Mouse (Mus musculus) right cerebral cortex, postnatal 10 days (tissue): Measurements from ENCODE around the gene Abl2.

ENCODE experiments used
- DNase-seq, 2 experiments: peaks; one replicate each; pipeline ENCODE4 v3.0.0; 2021; ENCODE audit warnings: low spot score in 2 of 2

The Abl2 gene

GRCm38 (mm10) chr1:156669208-156669983 lies 110.8 kb downstream of the Abl2 start:
- DNase-seq: no peak

DNA sequence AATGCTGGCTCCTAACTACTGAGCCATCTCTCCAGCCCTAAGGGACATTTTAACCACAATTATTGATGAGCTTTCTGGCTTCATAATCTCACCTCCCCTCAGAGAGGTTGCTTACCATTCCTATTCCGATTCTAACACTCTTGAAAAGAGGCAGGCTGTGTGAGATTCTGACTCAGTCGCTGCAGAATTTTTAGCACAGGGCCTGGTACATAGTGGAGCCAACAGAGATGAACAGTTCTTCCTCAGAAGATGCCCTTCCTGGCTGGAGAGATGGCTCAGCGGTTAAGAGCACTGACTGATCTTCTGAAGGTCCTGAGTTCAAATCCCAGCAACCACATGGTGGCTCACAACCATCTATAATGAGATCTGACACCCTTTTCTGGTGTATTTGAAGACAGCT lies 113.3 kb downstream of the Abl2 start:
- no peak for DNase-seq

DNA sequence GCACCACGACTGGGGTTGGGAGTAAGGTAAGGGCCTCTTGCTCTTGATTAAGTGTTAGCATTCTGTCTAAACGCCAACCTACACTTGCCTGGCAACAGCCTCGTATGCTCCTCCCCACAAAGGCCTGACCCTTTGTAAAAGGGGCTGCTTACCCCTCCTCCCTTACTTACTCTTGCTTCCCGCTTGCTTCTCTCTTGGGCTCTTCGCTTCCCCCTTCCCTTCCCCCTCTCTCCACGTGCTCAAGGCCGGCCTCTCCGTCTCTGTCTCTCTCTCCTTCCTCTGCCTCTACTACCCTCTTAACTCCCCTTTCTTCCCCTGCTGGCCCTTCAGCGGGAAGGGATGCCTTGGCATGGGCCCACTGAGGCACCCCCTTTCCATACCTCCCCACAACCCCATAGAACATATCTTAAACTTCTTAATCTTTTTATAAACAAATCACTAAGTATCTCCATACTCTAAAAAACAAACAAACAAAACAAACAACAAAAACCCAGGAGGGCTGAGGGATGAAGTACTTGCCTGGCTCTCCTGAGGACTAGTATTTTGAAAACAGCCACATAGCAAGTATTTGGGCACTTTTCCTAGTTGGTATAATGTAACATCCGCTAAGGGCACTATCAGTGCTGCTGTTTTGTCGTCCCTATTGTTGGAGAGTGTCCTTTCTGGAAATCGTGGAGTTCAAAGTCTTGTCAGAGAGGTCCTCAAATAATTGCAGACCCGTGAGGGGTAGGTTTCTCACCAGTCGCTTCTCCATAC lies 114.3 kb downstream of the Abl2 start:
- DNase-seq: no peak

DNA sequence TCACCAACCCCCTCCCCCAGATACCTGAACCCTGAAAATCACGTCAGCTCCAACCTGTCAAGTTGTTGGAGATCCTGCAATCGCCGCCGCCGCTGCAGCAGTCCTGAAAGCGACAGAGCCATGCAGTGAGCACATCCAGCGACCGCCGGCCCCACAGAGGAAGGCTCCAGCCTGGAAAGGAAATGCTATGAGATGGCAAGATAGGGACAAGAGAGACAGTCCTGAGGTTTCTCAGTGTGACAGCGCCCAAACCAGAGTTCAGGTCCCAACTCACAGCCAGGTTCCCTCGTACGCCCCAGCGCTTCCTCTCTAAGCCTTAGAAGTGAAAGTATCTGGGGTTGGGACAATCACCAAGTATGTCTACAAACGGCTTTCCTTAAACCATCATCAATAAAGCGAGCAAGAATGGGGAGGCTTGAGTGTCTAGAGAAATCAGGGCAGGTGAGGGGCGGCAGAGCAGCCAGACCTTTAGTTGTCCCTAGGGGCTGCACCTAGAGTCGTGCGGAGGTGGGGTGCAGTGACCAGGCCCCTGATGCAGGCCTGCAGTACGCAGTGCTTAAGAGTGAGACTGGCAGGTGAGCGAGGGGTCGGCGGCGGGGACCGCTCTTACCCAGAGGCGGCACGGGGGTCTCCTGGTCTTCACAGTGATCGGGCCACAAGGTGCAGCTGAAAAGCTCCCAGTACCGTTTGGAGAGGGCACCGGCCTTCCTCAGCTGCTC lies 115.0 kb downstream of the Abl2 start:
- no peak for DNase-seq

DNA sequence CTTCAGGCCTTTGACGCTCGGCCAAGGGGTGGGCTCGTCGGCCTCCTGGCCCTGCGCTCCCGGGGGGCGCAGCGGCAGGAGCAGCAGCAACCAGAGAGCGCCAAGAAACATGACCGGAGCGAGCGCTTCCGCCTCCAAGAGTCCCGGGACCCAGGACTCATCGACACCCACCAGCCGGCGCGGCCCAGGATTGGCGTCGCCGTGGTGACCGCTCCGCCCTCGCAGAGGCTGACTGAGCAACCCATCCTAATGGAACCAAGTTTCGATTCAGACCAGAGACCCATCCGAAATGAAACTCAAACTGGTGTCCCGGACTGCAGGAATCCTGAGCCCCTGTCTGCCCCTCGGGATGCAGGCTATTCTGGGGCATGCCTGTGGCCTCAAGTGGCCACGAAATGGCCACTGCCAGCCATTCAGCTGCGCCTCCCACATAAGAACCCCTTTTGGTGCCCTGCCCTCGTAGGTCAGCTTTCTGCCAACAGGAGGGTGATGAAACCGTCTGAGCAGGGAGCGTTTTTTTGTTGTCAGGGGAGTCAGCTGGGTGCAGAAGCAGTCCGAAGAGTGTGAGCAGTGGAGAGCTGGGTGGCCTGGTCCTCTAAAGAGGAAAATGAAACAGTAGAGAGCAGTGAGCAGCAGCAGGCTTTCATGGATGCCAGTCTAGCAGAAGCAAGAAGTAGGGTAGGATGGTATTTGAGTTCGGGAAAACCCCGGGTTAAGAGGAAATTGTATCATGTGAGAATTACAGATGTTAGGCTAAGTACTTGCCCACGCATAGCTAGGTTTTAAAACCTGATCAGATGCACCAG lies 115.8 kb downstream of the Abl2 start, which contains the start of gene Tor3a:
Gene Tor3a (minus strand): TSS at position 162 of the 806 bp plus-strand sequence.
- peak; percentile 66 to 76 for DNase-seq

DNA sequence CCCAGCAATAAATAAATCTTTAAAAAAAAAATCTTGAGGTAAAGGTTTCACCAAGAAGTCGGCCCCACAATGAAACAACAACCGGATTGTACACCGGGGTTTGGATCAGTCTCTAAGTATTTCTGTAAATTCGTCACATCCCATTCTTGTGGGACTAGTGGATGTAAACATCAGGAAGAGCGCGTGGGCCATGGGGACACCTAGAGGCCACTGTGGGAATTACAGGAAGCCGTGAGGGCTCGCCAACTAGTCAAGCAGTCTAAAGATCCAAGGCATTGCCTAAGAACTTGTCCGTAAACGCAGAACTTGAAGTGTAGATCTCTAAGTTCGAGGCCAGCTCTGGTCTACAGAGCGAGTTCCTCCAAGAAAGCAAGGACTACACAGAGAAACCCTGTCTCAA lies 117.6 kb downstream of the Abl2 start:
- DNase-seq: peak in 1 of 2 experiments; percentile 61

DNA sequence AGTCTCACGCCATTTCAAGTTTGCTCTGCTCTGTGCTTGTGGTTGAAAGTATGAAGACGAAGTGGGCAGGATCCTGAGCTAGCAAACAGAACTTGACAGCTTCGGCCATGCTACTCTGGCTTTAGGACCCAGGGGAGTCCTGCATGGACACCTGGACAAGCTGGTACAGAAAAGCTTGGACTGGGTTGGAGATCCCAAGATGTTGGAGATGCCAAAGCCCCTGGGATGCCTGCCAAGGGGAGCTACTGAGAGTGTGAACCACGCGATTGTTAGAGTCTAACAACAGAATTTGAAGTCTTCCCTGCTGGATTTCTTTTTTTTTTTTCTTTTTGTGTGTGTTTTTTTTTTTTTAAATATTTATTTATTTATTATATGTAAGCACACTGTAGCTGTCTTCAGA lies 118.0 kb downstream of the Abl2 start:
- peak in 1 of 2 experiments; percentile 54 for DNase-seq

- no peak for DNase-seq
Measured at GRCm38 (mm10) chr1:156677230-156677629, 118.6 kb downstream of the Abl2 start.

GRCm38 (mm10) chr1:156679599-156679998 lies 121.0 kb downstream of the Abl2 start:
- DNase-seq: no peak

DNA sequence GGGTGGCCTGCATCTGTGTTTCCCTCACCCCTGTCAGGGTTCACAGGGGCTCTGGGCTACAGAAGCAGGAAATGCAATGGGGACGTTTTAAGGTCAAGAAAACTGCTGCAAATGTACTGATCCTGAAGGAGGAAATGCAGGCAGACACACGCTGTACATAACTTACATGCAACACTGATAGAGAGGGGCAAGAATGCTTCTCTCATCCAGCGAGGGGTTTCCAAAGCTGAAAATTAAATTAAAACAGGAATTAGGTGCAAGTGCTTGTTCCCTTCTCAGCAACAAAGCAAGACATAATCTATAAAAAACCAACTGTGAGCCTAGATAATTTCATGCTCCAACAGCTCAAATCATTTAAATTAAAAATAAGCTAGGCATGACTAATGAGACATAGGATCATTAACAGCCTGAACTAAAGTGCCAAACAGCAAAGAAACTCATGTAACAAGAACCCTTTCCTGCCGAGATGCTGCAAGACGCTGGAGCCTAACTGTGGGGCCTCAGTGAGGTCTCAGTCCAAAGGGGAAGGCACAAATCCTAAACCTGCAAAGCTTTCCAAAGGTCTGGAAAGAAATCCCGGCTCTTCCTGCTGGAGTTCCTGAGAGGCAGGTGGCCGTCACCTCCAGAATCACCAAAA lies 127.6 kb downstream of the Abl2 start:
- no peak for DNase-seq
